Mouse (Mus musculus) thymus, adult 2 months (tissue): Measurements from ENCODE around the gene Lamtor5.

Experiments used
- CTCF ChIP-seq: fragments of 200-500 bp; IDR thresholded peaks from 2 replicates; pipeline ENCODE4 v1.5.1; 2012; ENCODE audit warnings: mild to moderate bottlenecking, control low read depth, low read length, moderate library complexity, borderline replicate concordance; ENCODE audit not compliant: control insufficient read depth, poor library complexity, insufficient read depth; ENCODE audit errors: extremely low read depth
- POLR2A ChIP-seq: fragments of 200-500 bp; IDR thresholded peaks from 2 replicates; pipeline ENCODE4 v1.6.1; 2012; ENCODE audit warnings: mild to moderate bottlenecking, low read length, control low read depth, moderate library complexity; ENCODE audit not compliant: control insufficient read depth, poor library complexity, insufficient read depth; ENCODE audit errors: extremely low read depth

DNA sequence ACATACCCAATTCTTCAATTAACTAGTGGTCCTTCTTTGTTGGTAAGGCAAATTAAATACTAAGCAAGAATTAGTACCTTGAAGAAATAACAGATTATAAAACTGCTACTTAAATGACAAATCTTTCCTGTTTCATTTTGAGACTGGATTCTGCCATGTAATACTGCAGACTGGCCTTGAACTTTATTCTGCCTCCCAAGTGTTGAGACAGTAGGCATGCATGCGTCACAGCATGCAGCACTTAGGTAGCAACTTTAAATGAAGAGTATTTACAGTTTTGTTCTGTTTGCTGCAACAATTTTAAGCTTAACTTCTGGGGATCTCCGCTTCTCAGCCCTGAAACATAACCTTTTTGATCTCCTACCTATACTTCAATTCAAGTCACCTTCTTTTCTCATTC is 42.5 kb downstream of the Lamtor5 start:
- TF ChIP-seq CTCF: no peak
- no peak for TF ChIP-seq POLR2A
